Mouse (Mus musculus): ENCODE measurements around the gene Abca13.
"Not testable (repeated sequence)": the region's sequence is repeated elsewhere in the genome, so short reads cannot be mapped to it uniquely, and the experiment has no call there.

Abca13 gene

DNA sequence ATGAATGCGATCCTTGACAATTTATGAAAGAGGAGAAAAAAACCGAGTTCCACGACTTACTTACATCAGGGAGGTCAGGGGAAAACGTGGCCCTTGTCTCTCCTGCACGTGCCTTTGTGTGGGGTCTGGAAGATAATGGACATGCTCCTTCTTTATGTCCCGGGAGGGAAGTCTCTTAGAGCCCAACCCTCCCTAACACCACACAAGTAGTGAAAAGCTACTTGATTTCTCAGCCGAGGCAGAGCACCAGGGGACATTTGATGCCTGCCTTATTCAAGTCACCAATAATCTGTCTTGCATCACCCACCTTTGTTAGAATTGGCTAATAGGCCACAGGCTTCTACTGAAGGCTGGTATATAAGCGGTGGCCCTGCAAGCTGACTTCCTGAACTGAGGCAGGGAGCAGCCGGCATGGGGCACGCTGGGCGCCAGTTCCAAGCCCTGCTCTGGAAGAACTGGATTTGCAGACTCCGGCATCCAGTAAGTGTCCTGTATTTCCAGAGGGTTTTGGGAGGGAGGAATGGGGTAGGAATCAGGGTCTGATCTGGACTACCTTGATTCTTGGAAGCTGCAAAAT is at the start of gene Abca13:
Gene Abca13 (plus strand): TSS at position 388 of the 577 bp plus-strand sequence.
- DNase-seq (ENCODE audit: low spot score in 2 of 2) = no peak

DNA sequence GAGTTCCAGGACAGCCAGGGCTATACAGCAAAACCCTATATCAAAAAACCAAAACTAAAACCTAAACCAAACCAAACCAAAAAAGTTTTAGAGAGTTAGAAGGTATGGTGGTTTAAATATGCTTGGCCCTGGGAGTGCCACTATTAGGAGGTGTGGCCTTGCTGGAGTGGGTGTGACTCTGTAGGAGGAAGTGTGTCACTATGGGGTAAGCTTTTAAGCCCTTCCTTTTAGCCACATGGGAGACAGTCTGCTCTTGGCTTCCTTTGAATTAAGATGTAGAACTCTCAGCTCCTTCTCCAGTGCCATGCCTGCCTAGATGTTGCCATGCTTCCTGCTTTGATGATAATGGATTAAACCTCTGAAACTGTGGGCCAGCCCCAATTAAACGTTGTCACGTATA is 46.6 kb upstream of the Abca13 start:
- DNase-seq (ENCODE audit: low spot score in 2 of 2) = no peak

DNA sequence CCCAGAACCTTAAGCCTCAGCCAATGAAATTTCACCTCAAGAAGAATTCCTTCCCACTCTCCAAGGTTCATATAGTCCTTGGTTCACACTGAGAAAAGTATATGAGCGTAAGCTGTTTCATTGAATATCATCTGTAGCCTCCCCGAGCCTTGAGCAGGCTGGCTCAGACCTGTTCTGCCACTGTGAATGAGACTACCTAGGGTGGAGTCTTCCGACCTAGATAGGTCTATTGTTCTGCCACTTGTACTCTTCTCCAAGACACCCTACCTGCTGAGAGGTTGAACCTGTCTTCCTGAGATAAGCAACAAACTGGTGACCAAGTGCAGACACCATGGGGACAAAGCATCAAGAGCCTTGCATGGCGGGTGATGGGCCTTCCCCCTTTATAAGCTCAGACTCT is 45.6 kb upstream of the Abca13 start:
- DNase-seq (ENCODE audit: low spot score in 2 of 2) = no peak

DNA sequence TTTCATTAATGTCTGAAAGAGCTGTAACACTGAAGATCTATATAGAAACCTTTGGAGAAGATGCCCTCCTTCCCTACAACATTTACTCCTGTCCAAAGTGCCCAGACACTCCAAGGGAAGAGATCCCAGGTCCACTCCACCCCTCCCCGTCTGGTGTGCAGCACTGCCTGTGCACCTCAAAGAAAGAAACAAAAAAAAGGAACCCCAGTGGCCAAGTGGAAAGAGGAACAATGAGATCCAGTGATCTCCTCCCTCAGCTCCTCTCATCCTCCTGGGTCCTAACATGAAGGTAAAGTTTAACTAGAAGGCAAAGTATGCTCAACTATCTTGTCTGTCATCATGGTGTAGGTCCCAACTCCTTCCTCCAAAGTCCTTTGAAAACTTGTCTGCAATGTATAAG is 45.1 kb upstream of the Abca13 start:
- no peak for DNase-seq (ENCODE audit: low spot score in 2 of 2)

DNA sequence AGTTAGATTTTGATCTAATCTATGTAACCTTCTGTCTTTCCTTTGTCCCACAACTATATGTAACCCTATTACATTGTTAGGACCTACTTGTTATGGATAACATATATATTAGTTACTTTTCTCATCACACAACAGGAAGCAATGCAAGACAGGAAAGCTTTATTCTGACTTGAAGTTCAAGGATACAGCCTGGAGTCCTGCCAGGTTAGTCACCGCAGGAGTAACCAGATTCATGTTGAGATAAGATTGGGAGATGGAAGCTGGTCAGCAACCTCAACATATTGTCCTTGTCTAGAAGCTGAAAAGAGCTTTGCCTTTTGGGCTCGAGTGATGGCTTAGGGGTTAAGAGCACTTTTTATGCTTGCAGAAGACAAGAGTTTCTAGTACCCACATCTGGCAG is 43.5 kb upstream of the Abca13 start:
- DNase-seq (ENCODE audit: low spot score in 2 of 2) = no peak

DNA sequence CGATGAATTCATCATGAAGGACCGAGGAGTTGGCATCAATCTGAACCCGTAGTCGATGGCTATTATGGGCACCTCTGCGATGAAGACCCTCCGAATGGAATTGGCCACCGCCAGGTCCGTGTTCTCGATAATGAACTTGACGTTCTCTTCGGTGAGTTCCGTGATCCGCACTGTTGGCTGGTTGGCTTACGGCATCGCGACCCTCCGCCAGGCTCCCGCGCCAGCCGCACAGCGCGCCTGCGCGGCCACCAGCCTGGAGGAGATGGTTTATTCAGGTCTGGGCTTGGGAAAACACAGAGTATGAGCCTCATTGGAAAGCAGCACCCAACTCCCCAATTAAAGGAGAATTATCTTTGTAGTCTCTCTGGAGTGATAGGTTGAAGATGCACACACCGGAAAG is 41.3 kb upstream of the Abca13 start:
- not testable (repeated sequence) for DNase-seq (ENCODE audit: low spot score in 2 of 2)

DNA sequence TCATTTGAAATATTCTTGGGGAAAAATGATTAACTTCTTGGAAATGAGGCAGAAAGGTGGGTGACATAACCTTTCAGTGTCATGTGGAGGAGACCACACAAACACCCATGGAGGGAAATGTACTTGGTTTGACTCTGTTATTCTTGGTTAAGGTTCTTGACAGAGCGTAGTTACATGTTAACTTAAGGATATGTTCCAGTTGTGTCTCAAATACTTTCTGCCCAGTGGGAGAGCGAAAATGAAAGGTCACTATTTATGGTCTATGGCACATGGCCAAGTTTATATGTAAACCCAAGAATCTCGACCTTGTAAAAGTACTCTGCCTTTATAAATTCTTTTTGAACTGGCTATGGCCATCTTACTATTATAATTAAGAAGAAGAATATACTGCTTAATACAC is 31.8 kb upstream of the Abca13 start:
- no peak for DNase-seq (ENCODE audit: low spot score in 2 of 2)

DNA sequence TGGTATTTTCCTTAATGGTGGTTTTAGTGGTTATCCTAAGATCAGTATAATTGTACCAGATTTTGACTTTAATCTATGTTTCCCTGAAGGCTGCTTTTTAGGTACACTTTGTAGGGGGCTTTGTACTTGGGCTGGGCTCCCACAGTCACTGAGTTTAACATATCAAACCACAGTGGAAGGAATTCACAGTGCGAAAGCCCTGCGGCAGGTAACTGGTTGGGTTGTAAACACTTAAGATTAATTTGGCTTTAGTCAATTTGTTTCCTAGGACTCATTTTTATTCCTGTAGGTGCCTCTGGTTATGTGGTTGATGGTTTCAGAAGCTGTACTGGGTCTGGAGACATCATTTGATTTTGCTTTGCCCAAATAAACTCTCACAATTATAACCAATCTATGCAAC is 24.4 kb upstream of the Abca13 start:
- DNase-seq (ENCODE audit: low spot score in 2 of 2) = no peak

DNA sequence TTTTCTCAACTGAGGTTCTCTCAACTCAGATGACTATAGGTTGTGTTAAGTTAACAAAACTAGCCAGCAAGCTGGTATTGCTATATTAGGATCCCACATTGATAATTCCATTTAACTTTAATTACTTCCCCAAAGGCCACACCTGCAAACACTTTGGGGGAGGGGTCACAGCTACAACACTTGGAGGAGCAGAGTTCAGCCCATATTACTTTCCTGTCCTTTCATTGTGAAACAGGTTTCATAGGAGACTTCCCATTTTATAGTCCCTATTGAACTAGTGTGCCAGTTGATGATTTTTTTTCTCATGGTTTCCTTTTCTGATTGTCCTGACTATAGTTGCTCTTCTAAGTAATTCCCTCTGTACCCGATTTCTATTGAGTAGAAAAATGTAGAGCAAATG is 10.3 kb upstream of the Abca13 start:
- no peak for DNase-seq (ENCODE audit: low spot score in 2 of 2)

DNA sequence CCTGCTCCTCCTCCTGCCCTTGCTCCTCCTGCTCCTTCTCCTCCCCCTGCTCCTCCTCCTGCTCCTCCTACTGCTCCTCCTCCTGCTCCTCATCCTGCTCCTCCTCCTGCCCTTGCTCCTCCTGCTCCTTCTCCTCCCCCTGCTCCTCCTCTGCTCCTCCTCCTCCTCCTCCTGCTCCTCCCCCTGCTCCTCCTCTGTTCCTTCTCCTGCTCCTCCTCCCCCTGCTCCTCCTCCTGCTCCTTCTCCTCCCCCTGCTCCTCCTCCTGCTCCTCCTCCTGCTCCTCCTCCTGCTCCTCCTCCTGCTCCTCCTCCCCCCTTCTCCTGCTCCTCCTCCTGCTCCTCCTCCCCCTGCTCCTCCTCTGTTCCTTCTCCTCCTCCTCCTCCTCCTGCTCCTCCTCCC is 2.3 kb upstream of the Abca13 start:
- DNase-seq (ENCODE audit: low spot score in 2 of 2) = not testable (repeated sequence)

DNA sequence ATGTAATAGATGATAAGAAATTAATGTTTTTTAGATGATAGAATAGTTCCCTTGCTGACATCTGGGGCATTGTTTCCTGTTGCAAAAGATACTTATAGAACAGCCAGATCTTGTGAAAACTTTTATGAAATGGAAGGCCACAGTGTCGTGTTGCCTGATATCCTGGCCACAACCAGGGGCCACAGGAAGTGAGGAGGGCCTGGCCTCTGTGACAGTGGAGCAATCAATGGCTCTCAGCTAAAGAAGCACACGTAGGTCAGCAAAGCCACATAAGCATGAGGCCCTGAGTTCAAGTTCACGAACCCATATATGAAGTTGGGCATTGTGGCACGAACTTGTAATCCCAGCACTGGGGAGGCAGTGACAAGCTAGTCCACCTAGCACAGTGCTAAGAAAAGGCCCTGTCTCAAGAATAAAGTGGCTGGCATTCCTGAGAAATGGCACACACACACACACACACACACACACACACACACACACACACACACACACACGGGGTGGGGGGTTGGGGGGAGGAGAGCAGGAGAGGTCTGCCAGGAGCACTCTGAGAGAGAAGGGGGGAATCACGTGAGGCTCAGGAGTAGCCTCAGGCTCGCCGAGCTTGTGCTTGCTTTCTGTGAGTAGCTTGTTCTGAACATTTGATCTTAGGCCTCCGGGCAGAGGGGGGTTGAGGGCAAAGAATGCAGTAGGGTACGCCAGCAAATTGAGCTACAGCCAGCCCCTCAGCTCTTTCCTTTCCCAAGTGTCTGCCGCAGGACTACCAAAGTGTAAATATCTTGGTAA is 779 bp upstream of the Abca13 start:
- no peak for DNase-seq (ENCODE audit: low spot score in 2 of 2)

DNA sequence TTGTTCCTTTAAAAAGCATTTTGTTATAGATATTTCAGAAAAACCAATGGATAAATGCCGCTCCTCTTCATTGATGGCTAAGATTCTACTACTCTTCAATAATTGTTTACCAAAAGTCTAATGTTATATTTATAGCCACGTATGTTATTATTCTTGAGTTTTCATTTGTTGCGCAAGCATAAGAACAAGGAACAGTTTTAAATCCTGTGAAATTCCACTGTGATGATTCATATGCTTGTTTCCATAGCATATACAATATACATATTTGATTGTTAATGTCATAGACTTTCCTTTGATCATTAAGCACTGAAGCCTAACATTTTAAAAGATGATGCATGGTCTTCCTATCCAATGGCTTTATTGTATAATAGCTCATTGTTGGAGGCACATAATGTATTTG is 3.1 kb downstream of the Abca13 start:
- no peak for DNase-seq (ENCODE audit: low spot score in 2 of 2)

DNA sequence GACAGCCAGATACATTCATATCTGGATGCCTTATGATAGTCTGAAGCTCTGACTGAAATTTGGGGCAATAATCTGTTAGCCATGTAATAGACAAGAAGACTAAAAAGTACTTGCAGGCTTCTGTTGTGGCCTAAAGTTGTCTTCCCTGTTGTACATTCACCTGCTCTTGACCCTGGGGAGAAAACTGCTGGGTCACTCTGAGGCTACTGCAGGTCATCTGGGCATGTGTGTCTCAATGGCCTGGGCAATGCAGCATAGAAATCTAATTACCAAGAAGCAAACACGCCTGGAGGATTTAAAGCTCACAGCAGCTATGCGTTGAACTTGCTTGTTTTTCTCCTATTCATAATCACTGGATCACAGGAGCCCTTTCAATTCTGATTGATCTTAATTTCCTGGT is 8.1 kb downstream of the Abca13 start:
- DNase-seq (ENCODE audit: low spot score in 2 of 2) = no peak

DNA sequence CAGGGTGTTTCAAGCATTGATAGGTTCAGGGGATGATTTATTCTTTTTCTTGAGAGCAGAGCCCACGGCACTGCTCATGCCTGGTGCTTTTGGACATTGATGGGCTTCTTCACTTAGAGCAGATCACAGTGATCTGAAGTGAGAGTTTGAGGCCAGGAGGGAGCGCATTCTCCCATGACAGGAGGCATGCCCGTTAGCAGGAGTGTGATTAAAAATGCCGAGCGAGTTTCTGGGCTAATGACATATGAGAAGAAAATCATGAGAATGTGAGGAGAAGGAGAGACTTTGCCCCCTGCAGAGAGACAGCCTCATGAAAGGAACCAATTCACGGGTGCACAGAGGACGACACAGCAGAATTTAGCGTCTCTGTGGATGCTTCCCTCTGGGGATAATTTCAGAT is 19.0 kb downstream of the Abca13 start:
- no peak for DNase-seq (ENCODE audit: low spot score in 2 of 2)

DNA sequence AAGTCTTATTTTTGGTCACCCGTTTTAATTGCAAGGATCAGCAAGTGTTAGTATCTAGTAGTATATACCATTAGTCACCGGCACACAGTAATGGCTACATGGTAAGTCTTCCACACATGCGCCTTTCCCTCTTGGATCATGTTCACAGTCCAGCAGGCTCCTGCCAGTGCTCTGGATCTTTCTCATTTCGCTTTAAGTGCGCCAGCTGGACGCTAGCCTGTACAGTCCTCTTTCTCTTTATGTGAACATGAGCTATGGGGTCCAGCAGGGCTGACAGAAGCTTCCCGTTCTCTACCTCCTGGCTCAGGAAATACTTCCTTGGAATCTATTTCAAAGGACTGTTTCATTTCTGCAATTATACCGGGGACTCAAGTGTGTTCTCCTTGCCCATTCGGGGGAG is 21.8 kb downstream of the Abca13 start:
- DNase-seq (ENCODE audit: low spot score in 2 of 2) = no peak

DNA sequence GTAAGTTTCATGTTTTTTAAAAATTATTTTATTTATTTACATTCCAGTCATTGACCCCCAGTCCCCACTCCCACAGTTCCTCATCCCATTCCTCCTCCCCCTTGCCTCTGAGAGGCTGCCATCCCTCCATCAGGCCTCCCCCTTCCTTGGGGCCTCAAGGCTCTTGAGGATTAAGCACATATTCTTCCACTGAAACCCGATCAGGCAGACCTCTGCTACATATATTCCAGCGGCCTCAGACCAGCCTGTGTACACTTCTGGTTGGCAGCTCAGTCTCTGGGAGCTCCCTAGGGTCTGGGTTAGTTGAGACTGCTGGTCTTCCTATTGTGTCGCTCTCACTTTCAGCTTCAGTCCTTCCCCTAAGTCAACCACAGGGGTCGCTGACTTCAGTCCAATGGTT is 24.5 kb downstream of the Abca13 start:
- no peak for DNase-seq (ENCODE audit: low spot score in 2 of 2)

DNA sequence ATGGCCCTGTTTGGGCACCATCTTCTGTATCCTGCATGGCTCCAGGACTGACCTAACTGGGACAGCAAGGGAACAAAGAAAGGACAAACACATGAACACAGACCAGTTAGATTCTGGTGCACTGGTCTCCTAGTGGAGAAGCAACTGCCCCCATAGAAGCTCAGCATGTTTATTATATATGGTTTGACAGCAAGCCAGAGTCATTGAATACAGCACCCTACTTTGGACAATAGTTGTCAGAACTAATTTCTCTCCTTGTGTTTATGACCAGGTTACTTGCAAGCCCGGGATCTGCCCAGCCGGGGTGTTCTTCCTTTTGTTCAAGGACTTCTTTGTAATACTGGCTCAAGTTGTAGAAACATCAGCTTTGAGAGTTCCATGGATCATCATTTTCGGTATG is 28.8 kb downstream of the Abca13 start:
- DNase-seq (ENCODE audit: low spot score in 2 of 2) = no peak

DNA sequence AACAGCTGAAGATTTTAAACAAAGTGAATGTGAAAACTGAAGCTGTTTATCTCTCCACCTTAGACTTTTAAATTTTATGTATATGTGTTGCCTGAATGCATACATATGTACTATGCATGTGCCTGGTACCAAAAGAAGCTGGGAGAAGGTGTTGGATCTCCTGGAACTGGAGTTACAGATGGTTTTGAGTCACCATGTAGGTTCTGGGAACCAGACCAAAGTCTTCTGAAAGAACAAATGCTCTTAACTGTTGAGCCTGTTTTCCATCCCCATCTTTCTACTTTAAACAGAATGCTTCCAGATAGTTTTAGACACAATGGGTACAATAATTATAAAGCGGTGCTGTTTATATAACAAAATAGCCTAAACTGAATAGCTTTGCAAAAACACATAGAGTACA is 29.9 kb downstream of the Abca13 start:
- no peak for DNase-seq (ENCODE audit: low spot score in 2 of 2)

DNA sequence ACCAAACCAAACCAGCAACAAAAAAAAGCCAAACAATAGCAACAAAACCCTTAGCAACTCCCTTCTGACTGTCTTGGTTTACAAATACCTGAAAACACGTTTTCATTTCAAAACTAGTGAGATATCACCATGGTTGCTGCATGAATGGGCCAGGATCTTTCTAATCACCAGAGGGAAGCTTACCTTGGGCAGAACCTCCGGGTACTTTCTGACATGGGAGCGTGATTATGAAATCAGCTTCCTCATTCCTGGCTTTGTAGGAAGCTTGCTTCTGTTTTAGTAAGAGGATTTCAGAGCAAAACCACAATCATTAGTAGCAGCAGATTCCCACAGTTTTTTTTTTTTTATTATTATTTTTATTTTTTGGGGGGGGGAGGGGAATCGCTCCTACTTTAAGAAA is 34.7 kb downstream of the Abca13 start:
- no peak for DNase-seq (ENCODE audit: low spot score in 2 of 2)

DNA sequence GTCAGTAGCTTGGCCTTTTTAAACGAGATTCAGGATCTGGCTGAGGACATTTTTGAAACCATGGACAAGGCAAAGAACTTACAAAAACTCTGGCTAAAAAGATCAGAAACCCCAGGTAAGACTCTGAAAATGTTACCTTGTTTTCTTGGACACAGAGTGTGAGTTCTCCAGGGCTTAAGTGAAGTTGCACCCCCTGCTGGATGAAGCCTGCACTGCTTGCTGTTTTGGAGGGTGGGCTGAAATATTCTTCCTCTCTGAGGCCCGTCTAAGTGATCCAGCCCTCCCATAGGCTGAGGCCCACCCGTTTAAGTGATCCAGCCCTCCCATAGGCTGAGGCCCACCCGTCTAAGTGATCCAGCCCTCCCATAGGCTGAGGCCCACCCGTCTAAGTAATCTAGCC is 57.9 kb downstream of the Abca13 start:
- not testable (repeated sequence) for DNase-seq (ENCODE audit: low spot score in 2 of 2)

DNA sequence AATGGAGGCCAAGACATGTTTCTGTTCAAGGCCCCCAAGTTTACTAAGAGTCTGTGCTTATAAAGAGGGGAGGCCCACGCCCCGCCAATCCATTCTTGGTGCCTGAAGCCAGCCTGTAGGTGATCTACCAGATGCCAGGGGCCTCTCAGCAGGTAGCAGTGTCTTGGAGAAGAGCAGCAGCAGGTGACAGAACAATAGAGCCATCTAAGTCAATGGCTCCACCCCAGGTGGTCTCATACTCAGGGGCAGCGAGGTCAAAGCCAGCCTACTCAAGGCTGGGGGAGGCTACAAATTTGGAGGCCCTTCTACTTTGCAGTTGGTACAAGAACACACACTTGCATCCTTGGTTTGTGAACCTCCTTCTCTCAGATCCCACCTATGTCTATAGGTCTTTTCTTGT is 71.3 kb downstream of the Abca13 start:
- not testable (repeated sequence) for DNase-seq (ENCODE audit: low spot score in 2 of 2)

DNA sequence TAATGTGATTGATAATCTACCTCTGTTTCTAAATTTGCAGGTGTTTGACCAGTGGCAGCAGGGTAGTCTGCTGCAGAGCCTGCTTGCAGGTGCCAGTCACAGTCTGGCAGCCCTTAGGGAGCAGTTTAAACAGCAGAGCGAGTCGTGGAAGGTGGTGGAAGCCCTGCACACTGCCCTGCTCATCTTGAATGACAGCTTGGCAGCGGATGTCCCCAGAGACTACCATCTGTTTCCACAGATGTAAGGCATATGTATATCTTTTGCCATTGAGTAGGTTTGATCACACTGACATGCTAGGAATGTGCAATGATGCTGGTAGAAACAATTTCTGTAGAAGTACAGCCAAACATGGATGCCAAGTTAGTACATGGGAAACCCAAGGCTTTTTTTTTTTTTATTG is 77.3 kb downstream of the Abca13 start:
- no peak for DNase-seq (ENCODE audit: low spot score in 2 of 2)

DNA sequence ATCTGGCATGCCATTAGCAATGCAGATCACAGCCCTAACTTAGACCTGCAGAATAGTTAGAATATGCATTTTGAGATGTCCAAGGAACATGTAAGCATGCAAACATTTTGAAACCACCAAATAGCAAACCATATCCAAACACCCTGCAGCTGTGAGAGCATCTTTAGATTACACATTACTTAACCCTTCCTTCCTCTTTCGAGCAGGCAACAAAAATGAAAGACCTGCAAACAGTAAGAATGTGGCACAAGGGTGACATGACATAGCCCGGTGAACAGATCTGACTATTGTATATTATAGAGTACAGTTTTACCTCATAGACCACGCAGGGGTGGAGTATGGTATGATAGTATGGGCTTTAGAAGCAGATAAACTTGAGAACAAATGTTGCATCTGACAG is 93.5 kb downstream of the Abca13 start:
- no peak for DNase-seq (ENCODE audit: low spot score in 2 of 2)

DNA sequence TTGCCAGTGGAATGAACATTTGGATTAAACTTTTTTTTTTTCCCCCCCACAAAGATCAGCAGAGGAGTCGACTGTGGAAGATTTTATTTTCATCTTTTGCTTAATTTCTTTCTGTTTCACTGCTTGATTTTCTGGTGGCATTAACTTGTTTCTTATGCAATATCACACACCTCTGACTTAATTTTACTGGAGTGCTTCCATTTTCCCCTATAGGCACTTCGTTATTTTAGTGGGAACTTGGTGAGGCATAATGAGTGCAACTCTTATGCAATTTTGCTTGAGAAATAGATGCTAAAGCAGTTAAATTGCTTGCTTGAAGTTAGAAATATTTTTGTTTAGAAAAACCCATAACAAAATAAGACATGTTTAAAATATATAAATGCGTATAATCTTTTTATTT is 94.0 kb downstream of the Abca13 start:
- no peak for DNase-seq (ENCODE audit: low spot score in 2 of 2)
